In genomic region chr12:105027323-105027991, GRCm38 (mm10) we compare ENCODE assay signal across 9 mouse cellular contexts. TPM values are rescaled to one million over a fixed set of nuclear protein-coding genes. Genes with fewer than 3 reads are reported as not detected.
DNase-seq lines count a peak whose midpoint lies in the region; TF ChIP-seq lines count a peak whose summit lies in the region.
"Had no signal": no experiment of that assay in that cellular context is flagged by ENCODE, and none has a peak within 500 bp of the region (broad histone marks: within the 10 kb centered on the region; RNA-seq: fewer than 3 reads in every experiment).

No protein-coding gene starts in this region.

- peak; percentile 65 for DNase-seq in 3134 (ENCODE audit: extremely low read depth, insufficient read length, low spot score)
- peak; percentile 95 for DNase-seq in CD4-positive, CD25-positive, alpha-beta regulatory T cell, adult 2 months (ENCODE audit: low read depth, low spot score)
- DNase-seq in gastrocnemius, adult 8-10 months (ENCODE audit: low spot score in 2 of 2) = peak; percentile 61 to 71
- peak; percentile 77 to 83 for DNase-seq in kidney, adult 8-10 months
- peak; percentile 82 to 85 for DNase-seq in lung, adult 18-20 months
- peak; percentile 65 to 79 for DNase-seq in right cerebral cortex, adult 2 months (ENCODE audit: low spot score in 2 of 2)
- DNase-seq in urinary bladder, postnatal 14 days (ENCODE audit: low spot score) = peak; percentile 83

- H3K4me1 ChIP-seq in bone marrow macrophage, adult 2 months (ENCODE audit: control insufficient read depth, insufficient read depth, low read length) = peaks cover 17% of the 10 kb centered on the region

- TF ChIP-seq CTCF in bone marrow macrophage, adult 2 months (IDR thresholded peaks at IDR 0.05; ENCODE audit: low read depth, low read length) = peak; percentile 47

- peak overlapping the region; percentile 59 for H3K27ac ChIP-seq in bone marrow macrophage, adult 2 months (ENCODE audit: insufficient read depth, low read depth, low read length)
- H3K27ac ChIP-seq: hindbrain, embryonic 15.5 days had no signal

- no peak for TF ChIP-seq POLR2A in bone marrow macrophage, adult 2 months (IDR thresholded peaks at IDR 0.05; ENCODE audit: borderline replicate concordance, low read depth, low read length)

- no peak overlapping the region for H3K4me3 ChIP-seq in bone marrow macrophage, adult 2 months (ENCODE audit: insufficient read depth, low read length)
- H3K4me3 ChIP-seq: hindbrain, embryonic 15.5 days had no signal

RNA-seq across cellular contexts. Expression of gene Glrx5, which starts 5.0 kb away (rescaled TPM):
- 22.5 and 31.6 TPM in 2 replicates for polyA plus RNA-seq in bone marrow macrophage, adult 2 months (2012; ENCODE audit: insufficient read depth, insufficient read length, missing spikeins)
- total RNA-seq in gastrocnemius, adult 8-10 months (2022) = 10 to 100 TPM; 57.5 to 66.9 (median 60.3) TPM

RNA-seq across cellular contexts. Expression of gene Syne3, which starts 17.8 kb away (rescaled TPM):
- 13.4 and 18.2 TPM in 2 replicates for polyA plus RNA-seq in bone marrow macrophage, adult 2 months (2012; ENCODE audit: insufficient read depth, insufficient read length, missing spikeins)
- 1 to 10 TPM; 2.9 to 5.0 (median 3.6) TPM for total RNA-seq in gastrocnemius, adult 8-10 months (2022)
